In the genomic region with DNA sequence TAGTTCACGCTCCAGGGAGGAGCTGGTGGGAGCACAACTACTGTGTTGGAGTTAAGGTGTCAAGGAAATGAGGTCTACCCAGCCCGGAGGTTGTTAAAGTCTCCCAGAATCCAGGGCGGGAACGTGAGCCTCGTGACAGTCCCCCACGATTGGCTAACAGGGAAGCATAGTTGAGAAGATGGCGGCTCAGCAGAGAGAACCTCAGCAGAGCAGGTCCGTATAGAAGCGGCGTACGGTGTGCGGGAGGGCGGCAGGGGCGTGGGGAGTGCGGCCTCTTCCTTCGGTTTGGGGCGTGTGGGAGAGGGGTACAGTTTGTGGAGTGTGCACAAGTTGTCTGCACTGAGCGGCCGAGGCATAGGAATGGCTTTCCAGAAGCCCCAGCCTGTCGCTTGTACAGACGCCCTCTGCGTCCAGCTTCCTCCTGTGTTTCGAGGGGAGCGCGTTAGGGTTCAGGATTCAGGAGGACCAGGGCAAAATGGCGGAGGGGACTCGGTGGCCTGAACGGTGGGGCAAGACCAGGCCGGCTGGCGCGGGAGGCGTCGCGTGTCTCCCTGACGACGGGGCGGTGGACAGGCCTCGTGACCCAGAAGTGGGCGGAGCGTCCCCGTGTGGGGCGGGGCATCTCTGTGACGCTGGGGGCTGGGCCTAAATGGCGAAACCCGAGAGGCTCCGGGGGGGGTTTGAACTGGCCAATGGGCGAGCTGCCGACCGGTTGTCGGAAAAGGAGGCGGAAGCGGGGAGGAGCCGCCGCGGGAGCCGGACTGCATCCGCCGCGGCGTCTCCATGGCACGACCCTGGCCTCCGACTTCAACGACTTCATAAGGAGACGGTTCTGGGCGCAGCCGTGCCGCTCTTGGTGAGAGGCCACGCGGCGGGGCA, we compare ENCODE assay signal across 8 mouse cellular contexts. TPM values are rescaled to one million over a fixed set of nuclear protein-coding genes. Genes with fewer than 3 reads are reported as not detected.
DNase-seq lines count a peak whose midpoint lies in the region; ATAC-seq lines count a peak whose summit lies in the region.

Odf2 (plus strand) TSS at position 156 of the 879 bp plus-strand sequence.

- H3K36me3 ChIP-seq in hindbrain, embryonic 14.5 days (replicated peaks; ENCODE audit: control insufficient read depth, insufficient read depth), result peaks cover 28% of the 10 kb centered on the region

- peak within 1 kb of the TSS; percentile 95 for H3K4me2 ChIP-seq in hindbrain, embryonic 14.5 days (replicated peaks)

- H3K9ac ChIP-seq in hindbrain, embryonic 14.5 days, result peak within 1 kb of the TSS; percentile 89

- peaks cover 12% of the 10 kb centered on the region for H3K4me1 ChIP-seq in hindbrain, embryonic 14.5 days (replicated peaks; ENCODE audit: control insufficient read depth, insufficient read depth, low read length)

- peak; percentile 98 for DNase-seq in R1 (ENCODE audit: low read depth, low spot score)
- DNase-seq in cerebellum, postnatal 25 days, result peak; percentile 100
- DNase-seq in frontal cortex, postnatal 25 days (ENCODE audit: low spot score in 2 of 2), result peak; percentile 98 to 99
- peak; percentile 100 for DNase-seq in hindbrain, embryonic 14.5 days (ENCODE audit: low spot score)
- DNase-seq in layer of hippocampus, postnatal 36 days, result peak; percentile 100
- DNase-seq in lung, postnatal 36 days, result peak; percentile 100
- peak; percentile 99 for DNase-seq in retina, postnatal 1 day
- DNase-seq in urinary bladder, adult 18-20 months (ENCODE audit: low spot score in 2 of 2), result peak; percentile 100

- WGBS in hindbrain, embryonic 14.5 days, result 1% methylated on average over 68 of the region's 70 CpGs

- peak; percentile 94 for ATAC-seq in hindbrain, embryonic 14.5 days (ENCODE audit: low FRiP score)

- no peaks in the 10 kb centered on the region for H3K9me3 ChIP-seq in hindbrain, embryonic 14.5 days (ENCODE audit: control insufficient read depth, low read length)

- H3K4me3 ChIP-seq in hindbrain, embryonic 14.5 days (replicated peaks; ENCODE audit: low read length), result peak within 1 kb of the TSS; percentile 95

- peak within 1 kb of the TSS; percentile 88 for H3K27ac ChIP-seq in hindbrain, embryonic 14.5 days

- no peaks in the 10 kb centered on the region for H3K27me3 ChIP-seq in hindbrain, embryonic 14.5 days (ENCODE audit: control insufficient read depth, insufficient read depth, low read length)

RNA-seq across cellular contexts. Expression of gene Odf2, which starts in this region (rescaled TPM):
- polyA plus RNA-seq in hindbrain, embryonic 14.5 days (2014; fragmentation: Nextera tagmentation; extraction: Ambion mirVana), result 49.0 and 63.5 TPM in 2 replicates
- 100 to 1,000 TPM; 101 to 114 TPM for total RNA-seq in layer of hippocampus, postnatal 36 days (2021)

Comparison
In these comparisons a context has a peak if more than half of its experiments do, and no peak if none do; other contexts are left out.
1. Peak in every context shown above with its lines: DNase-seq, ATAC-seq, H3K4me3 ChIP-seq and H3K27ac ChIP-seq.